ENCODE assay signal across 8 mouse cellular contexts in genomic region chr6:97006513-97007094, GRCm38 (mm10). TPM values are rescaled to one million over a fixed set of nuclear protein-coding genes. Genes with fewer than 3 reads are reported as not detected.
DNase-seq lines count a peak whose midpoint lies in the region; ATAC-seq and TF ChIP-seq lines count a peak whose summit lies in the region.

No protein-coding gene starts in this region.

- DNase-seq in heart, postnatal 0 days (ENCODE audit: low spot score), result peak; percentile 52
- DNase-seq in heart, embryonic 10.5 days (ENCODE audit: low spot score), result no peak
- DNase-seq in G1E (ENCODE audit: low spot score), result peak; percentile 2
- DNase-seq in c-Kit-positive CD71-positive TER-119-positive erythroid progenitor cells, embryonic 14.5 days (ENCODE audit: low spot score), result peak; percentile 37
- peak; percentile 86 for DNase-seq in forebrain, postnatal 0 days
- peak; percentile 27 for DNase-seq in layer of hippocampus, adult 9-10 months (ENCODE audit: low spot score)
- peak; percentile 21 for DNase-seq in telencephalon, adult 2 months (ENCODE audit: low read depth, low spot score)

- H3K4me2 ChIP-seq in heart, postnatal 0 days (ENCODE audit: low read depth, low read length), result no peak overlapping the region
- H3K4me2 ChIP-seq in forebrain, postnatal 0 days (ENCODE audit: low read depth), result no peak overlapping the region

- no peak overlapping the region for H3K27ac ChIP-seq in heart, postnatal 0 days (ENCODE audit: low read depth)
- no peak overlapping the region for H3K27ac ChIP-seq in heart, embryonic 10.5 days
- H3K27ac ChIP-seq in forebrain, postnatal 0 days (ENCODE audit: low read depth, low read length), result no peak overlapping the region

- ATAC-seq in heart, postnatal 0 days (ENCODE audit: insufficient read depth, low read depth), result no peak
- ATAC-seq in G1E (ENCODE audit: extremely low read depth, insufficient number of reproducible peaks, low FRiP score, poor library complexity, severe bottlenecking), result no peak; the same call in 1 of the 2 replicates
- ATAC-seq in forebrain, postnatal 0 days, result no peak; the same call in 1 of the 2 replicates
- ATAC-seq in megakaryocyte progenitor cell, adult 5-6 weeks (replicated peaks; ENCODE audit: poor library complexity), result peak; percentile 95

- no peak overlapping the region for H3K9ac ChIP-seq in heart, postnatal 0 days (replicated peaks; ENCODE audit: low read depth, low read length)
- no peak overlapping the region for H3K9ac ChIP-seq in forebrain, postnatal 0 days

- H3K27me3 ChIP-seq in heart, postnatal 0 days (ENCODE audit: control insufficient read depth, insufficient read depth, low read length), result 0 out of 2 replicates have a peak, but pooled peaks cover 9% of the 10 kb centered on the region
- peaks cover 4% of the 10 kb centered on the region; the same call in 1 of the 2 replicates for H3K27me3 ChIP-seq in heart, embryonic 10.5 days (ENCODE audit: insufficient read depth, poor library complexity, severe bottlenecking)
- H3K27me3 ChIP-seq in G1E (ENCODE audit: insufficient read depth, low read length), result no peaks in the 10 kb centered on the region
- H3K27me3 ChIP-seq in forebrain, postnatal 0 days (ENCODE audit: insufficient read depth, low read length), result 0 out of 2 replicates have a peak, but pooled peaks cover 7% of the 10 kb centered on the region

- no peak overlapping the region for H3K4me3 ChIP-seq in heart, postnatal 0 days (ENCODE audit: low read depth, low read length)
- no peak overlapping the region for H3K4me3 ChIP-seq in heart, embryonic 10.5 days
- H3K4me3 ChIP-seq in G1E (ENCODE audit: low read depth, low read length), result no peak overlapping the region
- H3K4me3 ChIP-seq in forebrain, postnatal 0 days (ENCODE audit: low read depth, low read length), result no peak overlapping the region

- no peaks in the 10 kb centered on the region for H3K9me3 ChIP-seq in heart, postnatal 0 days (replicated peaks; ENCODE audit: control insufficient read depth, low read length)
- H3K9me3 ChIP-seq in heart, embryonic 10.5 days, result no peaks in the 10 kb centered on the region
- peaks cover 2% of the 10 kb centered on the region for H3K9me3 ChIP-seq in G1E (replicated peaks)
- H3K9me3 ChIP-seq in forebrain, postnatal 0 days (ENCODE audit: low read length), result no peaks in the 10 kb centered on the region

- TF ChIP-seq EP300 in heart, postnatal 0 days (IDR thresholded peaks at IDR 0.05; ENCODE audit: low read depth), result no peak

- H3K36me3 ChIP-seq in heart, postnatal 0 days (replicated peaks; ENCODE audit: control insufficient read depth, insufficient read depth, low read length), result no peaks in the 10 kb centered on the region
- no peaks in the 10 kb centered on the region for H3K36me3 ChIP-seq in heart, embryonic 10.5 days
- H3K36me3 ChIP-seq in G1E (replicated peaks), result no peaks in the 10 kb centered on the region
- no peaks in the 10 kb centered on the region for H3K36me3 ChIP-seq in forebrain, postnatal 0 days (ENCODE audit: insufficient read depth)

- 31% methylated on average over 8 of the region's 8 CpGs for WGBS in heart, postnatal 0 days
- 41% methylated on average over 8 of the region's 8 CpGs for WGBS in heart, embryonic 10.5 days
- WGBS in forebrain, postnatal 0 days, result 41% methylated on average over 8 of the region's 8 CpGs

- TF ChIP-seq CTCF in heart, postnatal 0 days (IDR thresholded peaks at IDR 0.05; ENCODE audit: low read depth), result peak; percentile 92
- peak; percentile 75 for TF ChIP-seq CTCF in G1E (IDR thresholded peaks at IDR 0.05; ENCODE audit: low read depth, low read length)
- TF ChIP-seq CTCF in forebrain, postnatal 0 days (IDR thresholded peaks at IDR 0.05; ENCODE audit: low read depth), result peak; percentile 98

- H3K4me1 ChIP-seq in heart, postnatal 0 days (ENCODE audit: control insufficient read depth, insufficient read depth), result no peaks in the 10 kb centered on the region
- no peaks in the 10 kb centered on the region for H3K4me1 ChIP-seq in heart, embryonic 10.5 days
- no peaks in the 10 kb centered on the region for H3K4me1 ChIP-seq in G1E (ENCODE audit: insufficient read depth, low read depth, low read length)
- no peaks in the 10 kb centered on the region for H3K4me1 ChIP-seq in forebrain, postnatal 0 days (ENCODE audit: insufficient read depth)

RNA-seq across cellular contexts. Expression of gene Fam19a4, which starts 53.6 kb away (rescaled TPM):
- 0.89 TPM in 1 of 2 replicates, not detected in the other for total RNA-seq in heart, postnatal 0 days (2014; rRNA removed; ENCODE audit: low replicate concordance)
- polyA plus RNA-seq in heart, postnatal 0 days (2015; fragmentation: Nextera tagmentation; extraction: Ambion mirVana), result not detected in 2 replicates
- polyA plus RNA-seq in heart, embryonic 10.5 days (2016; fragmentation: Nextera tagmentation; extraction: Ambion mirVana), result 0.11 TPM in 1 of 2 replicates, not detected in the other
- not detected in 2 replicates for total RNA-seq in G1E (2014; fragmentation: Nextera tagmentation)
- total RNA-seq in G1E (2017), result 0.06 and 0.16 TPM in 2 replicates
- not detected in 2 replicates for polyA plus RNA-seq in G1E (2012)
- total RNA-seq in forebrain, postnatal 0 days (2014; rRNA removed), result 1.3 and 1.7 TPM in 2 replicates
- 1.6 and 2.4 TPM in 2 replicates for polyA plus RNA-seq in forebrain, postnatal 0 days (2015; fragmentation: Nextera tagmentation; extraction: Ambion mirVana)
- not detected in 2 replicates for total RNA-seq in megakaryocyte progenitor cell, adult 5-6 weeks (2015)
- 0.33 TPM in 1 of 2 replicates, not detected in the other for total RNA-seq in megakaryocyte progenitor cell, adult 5-6 weeks (2017)
